Mouse (Mus musculus): ENCODE results near the gene Skiv2l. TPM values are rescaled to one million over a fixed set of nuclear protein-coding genes. Genes with fewer than 3 reads are reported as not detected.

The Skiv2l gene
- polyA plus RNA-seq, 1 experiment: 209 TPM

- Histone ChIP-seq H3K4me3 (ENCODE audit: control insufficient read depth, insufficient read depth, low read length) (no peak overlapping the region), H3K36me3 (ENCODE audit: control insufficient read depth, insufficient read depth, low read length) (no peaks in the 10 kb centered on the region; the same call in 1 of the 2 replicates), H3K4me1 (replicated peaks; ENCODE audit: control insufficient read depth, insufficient read depth, low read length) (peaks cover 2% of the 10 kb centered on the region; the same call in 1 of the 2 replicates), H3K27me3 (ENCODE audit: control insufficient read depth, insufficient read depth, low read length) (no peaks in the 10 kb centered on the region), H3K27ac (ENCODE audit: control insufficient read depth, insufficient read depth, low read length) (no peak overlapping the region)
- 91% methylated on average over 9 of the region's 9 CpGs for WGBS
- no peak for DNase-seq
- TF ChIP-seq POLR2A (IDR thresholded peaks at IDR 0.05; ENCODE audit: control insufficient read depth, extremely low read depth, insufficient read depth, low read length, poor library complexity): no peak
- no peak for TF ChIP-seq CTCF (IDR thresholded peaks at IDR 0.05; ENCODE audit: borderline replicate concordance, control insufficient read depth, extremely low read depth, insufficient read depth, low read length, poor library complexity)
These were observed 10.5 kb upstream of the Skiv2l start for GRCm38 (mm10) chr17:34860514-34860913.

DNA sequence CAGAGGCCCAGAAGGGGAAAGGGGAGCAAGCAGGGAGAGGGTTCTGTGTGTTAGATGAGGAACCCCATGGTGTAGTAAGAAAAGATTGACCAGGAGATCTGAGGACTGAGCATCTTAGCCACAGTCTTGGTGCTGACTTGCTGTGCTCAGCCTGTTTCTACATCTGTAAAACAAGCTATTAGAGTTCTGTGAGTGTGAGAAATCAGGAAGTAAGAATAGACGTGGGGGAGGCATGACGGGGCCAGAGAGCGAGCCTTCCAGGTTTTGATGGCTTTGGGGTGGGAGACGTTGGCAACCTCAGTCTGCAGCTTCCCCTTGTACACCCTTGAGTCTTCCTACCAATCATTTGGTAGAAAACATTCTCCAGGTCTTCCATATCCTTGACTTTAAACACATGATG is 8.7 kb upstream of the Skiv2l start:
- no peak for TF ChIP-seq CTCF (IDR thresholded peaks at IDR 0.05; ENCODE audit: borderline replicate concordance, control insufficient read depth, extremely low read depth, insufficient read depth, low read length, poor library complexity)
- TF ChIP-seq POLR2A (IDR thresholded peaks at IDR 0.05; ENCODE audit: control insufficient read depth, extremely low read depth, insufficient read depth, low read length, poor library complexity): no peak

DNA sequence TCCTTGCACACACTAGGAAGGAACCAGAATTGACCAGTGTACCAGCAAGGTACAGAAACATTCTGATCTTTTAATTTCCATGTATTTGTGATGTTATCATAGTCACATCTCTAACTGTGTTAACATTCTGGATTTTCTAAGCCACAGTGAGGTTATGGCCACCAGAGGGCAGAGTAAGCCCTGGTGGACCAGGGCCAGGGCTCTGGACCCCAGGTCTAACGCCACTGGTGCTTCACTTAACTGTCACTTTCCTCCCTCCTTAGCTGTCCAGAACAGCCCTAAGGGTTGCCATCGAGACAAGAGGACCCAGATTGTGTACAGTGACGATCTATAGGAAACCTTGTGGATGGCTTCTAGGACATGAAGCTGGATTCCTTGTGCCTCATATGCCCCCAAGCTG is 5.8 kb upstream of the Skiv2l start:
- H3K36me3 ChIP-seq (ENCODE audit: control insufficient read depth, insufficient read depth, low read length): no peaks in the 10 kb centered on the region; the same call in 1 of the 2 replicates
- H3K27ac ChIP-seq (ENCODE audit: control insufficient read depth, insufficient read depth, low read length): no peak overlapping the region
- peak; percentile 36 for DNase-seq
- no peak overlapping the region for H3K4me3 ChIP-seq (ENCODE audit: control insufficient read depth, insufficient read depth, low read length)
- 56% methylated on average over 3 of the region's 3 CpGs for WGBS
- peaks cover 3% of the 10 kb centered on the region for H3K4me1 ChIP-seq (replicated peaks; ENCODE audit: control insufficient read depth, insufficient read depth, low read length)
- H3K27me3 ChIP-seq (ENCODE audit: control insufficient read depth, insufficient read depth, low read length): no peaks in the 10 kb centered on the region
- no peak for TF ChIP-seq POLR2A (IDR thresholded peaks at IDR 0.05; ENCODE audit: control insufficient read depth, extremely low read depth, insufficient read depth, low read length, poor library complexity)
- TF ChIP-seq CTCF (IDR thresholded peaks at IDR 0.05; ENCODE audit: borderline replicate concordance, control insufficient read depth, extremely low read depth, insufficient read depth, low read length, poor library complexity): peak; percentile 90

More for the DNA sequence above, 8.7 kb upstream of the Skiv2l start:
- no peaks in the 10 kb centered on the region for H3K27me3 ChIP-seq (ENCODE audit: control insufficient read depth, insufficient read depth, low read length)
- no peak overlapping the region for H3K4me3 ChIP-seq (ENCODE audit: control insufficient read depth, insufficient read depth, low read length)
- H3K36me3 ChIP-seq (ENCODE audit: control insufficient read depth, insufficient read depth, low read length): no peaks in the 10 kb centered on the region; the same call in 1 of the 2 replicates
- WGBS: 11% methylated on average over 4 of the region's 4 CpGs
- DNase-seq: no peak
- no peak overlapping the region for H3K27ac ChIP-seq (ENCODE audit: control insufficient read depth, insufficient read depth, low read length)
- H3K4me1 ChIP-seq (replicated peaks; ENCODE audit: control insufficient read depth, insufficient read depth, low read length): no peaks in the 10 kb centered on the region

GRCm38 (mm10) chr17:34854761-34855160 is 4.8 kb upstream of the Skiv2l start:
- no peak for TF ChIP-seq POLR2A (IDR thresholded peaks at IDR 0.05; ENCODE audit: control insufficient read depth, extremely low read depth, insufficient read depth, low read length, poor library complexity)
- TF ChIP-seq CTCF (IDR thresholded peaks at IDR 0.05; ENCODE audit: borderline replicate concordance, control insufficient read depth, extremely low read depth, insufficient read depth, low read length, poor library complexity): no peak
- no peak for DNase-seq
- Histone ChIP-seq H3K4me1 (replicated peaks; ENCODE audit: control insufficient read depth, insufficient read depth, low read length) (peaks cover 7% of the 10 kb centered on the region), H3K36me3 (ENCODE audit: control insufficient read depth, insufficient read depth, low read length) (no peaks in the 10 kb centered on the region; the same call in 1 of the 2 replicates), H3K4me3 (ENCODE audit: control insufficient read depth, insufficient read depth, low read length) (no peak overlapping the region), H3K27me3 (ENCODE audit: control insufficient read depth, insufficient read depth, low read length) (no peaks in the 10 kb centered on the region), H3K27ac (ENCODE audit: control insufficient read depth, insufficient read depth, low read length) (no peak overlapping the region)
- WGBS: 96% methylated on average over 3 of the region's 3 CpGs

GRCm38 (mm10) chr17:34853511-34853910 is 3.5 kb upstream of the Skiv2l start:
- DNase-seq: no peak
- no peak overlapping the region for H3K4me3 ChIP-seq (ENCODE audit: control insufficient read depth, insufficient read depth, low read length)
- no peak for TF ChIP-seq CTCF (IDR thresholded peaks at IDR 0.05; ENCODE audit: borderline replicate concordance, control insufficient read depth, extremely low read depth, insufficient read depth, low read length, poor library complexity)
- TF ChIP-seq POLR2A (IDR thresholded peaks at IDR 0.05; ENCODE audit: control insufficient read depth, extremely low read depth, insufficient read depth, low read length, poor library complexity): no peak
- H3K4me1 ChIP-seq (replicated peaks; ENCODE audit: control insufficient read depth, insufficient read depth, low read length): peaks cover 11% of the 10 kb centered on the region
- WGBS: 93% methylated on average over 8 of the region's 8 CpGs
- no peaks in the 10 kb centered on the region; the same call in 1 of the 2 replicates for H3K36me3 ChIP-seq (ENCODE audit: control insufficient read depth, insufficient read depth, low read length)
- no peak overlapping the region for H3K27ac ChIP-seq (ENCODE audit: control insufficient read depth, insufficient read depth, low read length)
- no peaks in the 10 kb centered on the region for H3K27me3 ChIP-seq (ENCODE audit: control insufficient read depth, insufficient read depth, low read length)

DNA sequence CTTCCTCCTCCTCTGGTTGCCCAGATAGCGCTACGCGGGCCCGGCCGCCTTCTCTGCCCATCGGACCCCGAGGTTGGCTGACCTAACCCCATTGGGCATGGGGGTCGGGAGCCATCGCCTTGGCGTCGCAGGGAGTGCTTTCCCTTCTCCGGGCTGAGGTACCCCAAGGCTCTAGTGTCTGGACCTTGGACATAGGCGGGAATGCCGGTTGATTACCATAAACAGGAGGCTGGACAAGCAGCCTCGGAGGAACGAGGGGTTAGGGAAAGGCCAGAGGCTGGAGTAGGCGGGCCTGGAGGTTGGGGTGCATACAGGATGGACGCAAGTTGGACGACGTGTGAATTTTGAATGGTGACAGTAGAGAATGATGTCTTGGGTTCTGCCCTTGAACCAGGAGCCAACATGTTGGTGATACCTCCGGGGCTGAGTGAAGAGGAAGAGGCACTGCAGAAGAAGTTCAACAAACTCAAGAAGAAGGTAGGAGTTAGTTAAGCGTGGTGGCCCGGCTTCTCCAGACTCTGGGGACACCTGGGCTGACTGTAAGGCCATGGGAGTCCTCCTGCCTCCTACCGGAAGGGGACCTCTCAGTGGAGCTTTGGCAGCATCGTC is 611 bp upstream of the Skiv2l start:
- peaks cover 11% of the 10 kb centered on the region for H3K4me1 ChIP-seq (replicated peaks; ENCODE audit: control insufficient read depth, insufficient read depth, low read length)
- TF ChIP-seq POLR2A (IDR thresholded peaks at IDR 0.05; ENCODE audit: control insufficient read depth, extremely low read depth, insufficient read depth, low read length, poor library complexity): 0 out of 2 replicates have a peak, but pooled peaks have one; percentile 2
- TF ChIP-seq CTCF (IDR thresholded peaks at IDR 0.05; ENCODE audit: borderline replicate concordance, control insufficient read depth, extremely low read depth, insufficient read depth, low read length, poor library complexity): peak; percentile 26; the same call in 1 of the 2 replicates
- peak overlapping the region; percentile 60 for H3K4me3 ChIP-seq (ENCODE audit: control insufficient read depth, insufficient read depth, low read length)
- H3K36me3 ChIP-seq (ENCODE audit: control insufficient read depth, insufficient read depth, low read length): no peaks in the 10 kb centered on the region; the same call in none of the 2 replicates
- no peak overlapping the region for H3K27ac ChIP-seq (ENCODE audit: control insufficient read depth, insufficient read depth, low read length)
- no peaks in the 10 kb centered on the region for H3K27me3 ChIP-seq (ENCODE audit: control insufficient read depth, insufficient read depth, low read length)
- 2% methylated on average over 25 of the region's 25 CpGs for WGBS
- peak; percentile 12 for DNase-seq
